ENCODE assay signal across 12 mouse cellular contexts in genomic region chr13:51919171-51919793, GRCm38 (mm10).
DNase-seq lines count a peak whose midpoint lies in the region; ATAC-seq and TF ChIP-seq lines count a peak whose summit lies in the region.
"Had no signal": no experiment of that assay in that cellular context is flagged by ENCODE, and none has a peak within 500 bp of the region (broad histone marks: within the 10 kb centered on the region; RNA-seq: fewer than 3 reads in every experiment).

No protein-coding gene starts in this region.

- peaks cover 34% of the 10 kb centered on the region for H3K4me1 ChIP-seq in intestine, embryonic 15.5 days (replicated peaks)
- peaks cover 4% of the 10 kb centered on the region; the same call in 1 of the 2 replicates for H3K4me1 ChIP-seq in intestine, postnatal 0 days (replicated peaks; ENCODE audit: control insufficient read depth, insufficient read depth, low read length)
- peaks cover 67% of the 10 kb centered on the region for H3K4me1 ChIP-seq in forebrain, embryonic 12.5 days
- H3K4me1 ChIP-seq in limb, embryonic 11.5 days (ENCODE audit: control insufficient read depth, insufficient read depth, low read length): peaks cover 42% of the 10 kb centered on the region
- H3K4me1 ChIP-seq in neural tube, embryonic 14.5 days (ENCODE audit: control insufficient read depth, insufficient read depth, low read length): peaks cover 29% of the 10 kb centered on the region

- no peak for TF ChIP-seq CTCF in intestine, postnatal 0 days (IDR thresholded peaks at IDR 0.05; ENCODE audit: low read depth)

- H3K36me3 ChIP-seq in intestine, embryonic 15.5 days: no peaks in the 10 kb centered on the region
- no peaks in the 10 kb centered on the region for H3K36me3 ChIP-seq in intestine, postnatal 0 days (ENCODE audit: control insufficient read depth, insufficient read depth)
- H3K36me3 ChIP-seq in forebrain, embryonic 12.5 days (replicated peaks): no peaks in the 10 kb centered on the region
- no peaks in the 10 kb centered on the region for H3K36me3 ChIP-seq in limb, embryonic 11.5 days (ENCODE audit: control insufficient read depth, insufficient read depth, low read length)
- H3K36me3 ChIP-seq in neural tube, embryonic 14.5 days (ENCODE audit: control insufficient read depth, insufficient read depth, low read length): no peaks in the 10 kb centered on the region

- H3K27ac ChIP-seq in intestine, embryonic 15.5 days: no peak overlapping the region
- no peak overlapping the region for H3K27ac ChIP-seq in intestine, postnatal 0 days (ENCODE audit: low read depth, low read length)
- peak overlapping the region; percentile 91 for H3K27ac ChIP-seq in forebrain, embryonic 12.5 days
- no peak overlapping the region for H3K27ac ChIP-seq in limb, embryonic 11.5 days (replicated peaks; ENCODE audit: low read depth, low read length)
- peak overlapping the region; percentile 60 for H3K27ac ChIP-seq in neural tube, embryonic 14.5 days (ENCODE audit: low read depth, low read length)
- H3K27ac ChIP-seq: layer of hippocampus, adult 2 months; liver, embryonic 14.5 days had no signal

- H3K4me3 ChIP-seq in intestine, embryonic 15.5 days (replicated peaks): no peak overlapping the region
- H3K4me3 ChIP-seq in intestine, postnatal 0 days (ENCODE audit: low read depth, low read length): no peak overlapping the region
- H3K4me3 ChIP-seq in forebrain, embryonic 12.5 days (replicated peaks): 0 out of 2 replicates have a peak overlapping the region, but pooled peaks have one; percentile 10
- H3K4me3 ChIP-seq in limb, embryonic 11.5 days (ENCODE audit: low read depth, low read length): no peak overlapping the region
- H3K4me3 ChIP-seq in neural tube, embryonic 14.5 days (ENCODE audit: low read depth, low read length): no peak overlapping the region
- H3K4me3 ChIP-seq: layer of hippocampus, adult 2 months had no signal

- no peak overlapping the region for H3K4me2 ChIP-seq in intestine, embryonic 15.5 days (replicated peaks)
- no peak overlapping the region for H3K4me2 ChIP-seq in intestine, postnatal 0 days (replicated peaks; ENCODE audit: low read depth)
- peak overlapping the region; percentile 32; the same call in 1 of the 2 replicates for H3K4me2 ChIP-seq in forebrain, embryonic 12.5 days
- H3K4me2 ChIP-seq in limb, embryonic 11.5 days (ENCODE audit: low read depth, severe bottlenecking): no peak overlapping the region
- H3K4me2 ChIP-seq in neural tube, embryonic 14.5 days (ENCODE audit: low read depth, low read length): no peak overlapping the region

- 56% methylated on average over 14 of the region's 14 CpGs for WGBS in intestine, embryonic 15.5 days
- 53% methylated on average over 14 of the region's 14 CpGs for WGBS in intestine, postnatal 0 days
- WGBS in forebrain, embryonic 12.5 days: 3% methylated on average over 14 of the region's 14 CpGs
- 4% methylated on average over 14 of the region's 14 CpGs for WGBS in limb, embryonic 11.5 days
- WGBS in neural tube, embryonic 14.5 days: 5% methylated on average over 14 of the region's 14 CpGs

- peak; percentile 55 for DNase-seq in limb, embryonic 11.5 days (ENCODE audit: low spot score)
- no peak for DNase-seq in urinary bladder, postnatal 4 days (ENCODE audit: low spot score in 2 of 2)
- no peak for DNase-seq in layer of hippocampus, adult 8-10 months (ENCODE audit: low spot score in 2 of 2)
- DNase-seq in right cerebral cortex, postnatal 10 days (ENCODE audit: low spot score in 2 of 2): no peak
- DNase-seq: right cerebral cortex, postnatal 25 days had no signal

- no peaks in the 10 kb centered on the region for H3K27me3 ChIP-seq in intestine, embryonic 15.5 days (replicated peaks)
- no peaks in the 10 kb centered on the region for H3K27me3 ChIP-seq in intestine, postnatal 0 days (replicated peaks; ENCODE audit: control insufficient read depth, insufficient read depth, low read length)
- H3K27me3 ChIP-seq in forebrain, embryonic 12.5 days: peaks cover 83% of the 10 kb centered on the region
- H3K27me3 ChIP-seq in limb, embryonic 11.5 days (ENCODE audit: control insufficient read depth, insufficient read depth, low read length): peaks cover 4% of the 10 kb centered on the region; the same call in 1 of the 2 replicates
- H3K27me3 ChIP-seq in neural tube, embryonic 14.5 days (ENCODE audit: control insufficient read depth, insufficient read depth, low read length): no peaks in the 10 kb centered on the region

- no peaks in the 10 kb centered on the region for H3K9me3 ChIP-seq in intestine, embryonic 15.5 days
- H3K9me3 ChIP-seq in intestine, postnatal 0 days (ENCODE audit: control insufficient read depth): no peaks in the 10 kb centered on the region
- no peaks in the 10 kb centered on the region for H3K9me3 ChIP-seq in forebrain, embryonic 12.5 days
- no peaks in the 10 kb centered on the region for H3K9me3 ChIP-seq in limb, embryonic 11.5 days (ENCODE audit: control insufficient read depth, low read length)
- no peaks in the 10 kb centered on the region for H3K9me3 ChIP-seq in neural tube, embryonic 14.5 days (ENCODE audit: control insufficient read depth, low read length)

- ATAC-seq in intestine, embryonic 15.5 days: peak; percentile 46; the same call in 1 of the 2 replicates
- ATAC-seq in intestine, postnatal 0 days: no peak
- peak; percentile 17; the same call in 1 of the 2 replicates for ATAC-seq in forebrain, embryonic 12.5 days (ENCODE audit: low FRiP score)
- no peak; the same call in 1 of the 2 replicates for ATAC-seq in limb, embryonic 11.5 days (ENCODE audit: insufficient number of reproducible peaks, low FRiP score, low TSS enrichment, low read depth)
- ATAC-seq in neural tube, embryonic 14.5 days (ENCODE audit: low read depth): peak; percentile 38; the same call in 1 of the 2 replicates
- ATAC-seq: activated CD4-positive, CD25-positive, alpha-beta regulatory T cell, adult 4 months had no signal

- no peak overlapping the region for H3K9ac ChIP-seq in intestine, embryonic 15.5 days
- H3K9ac ChIP-seq in intestine, postnatal 0 days (ENCODE audit: low read depth, low read length): no peak overlapping the region
- H3K9ac ChIP-seq in forebrain, embryonic 12.5 days: 0 out of 2 replicates have a peak overlapping the region, but pooled peaks have one; percentile 21
- no peak overlapping the region; the same call in 1 of the 2 replicates for H3K9ac ChIP-seq in limb, embryonic 11.5 days (ENCODE audit: low read length)
- no peak overlapping the region for H3K9ac ChIP-seq in neural tube, embryonic 14.5 days (replicated peaks; ENCODE audit: low read depth, low read length)
- H3K9ac ChIP-seq: liver, embryonic 14.5 days had no signal

Comparison
In these comparisons a context has a peak if more than half of its experiments do, and no peak if none do; other contexts are left out.
1. ATAC-seq: peak in intestine, embryonic 15.5 days (single experiment), forebrain, embryonic 12.5 days (single experiment) and neural tube, embryonic 14.5 days (single experiment); none in intestine, postnatal 0 days (single experiment) and limb, embryonic 11.5 days (single experiment).
2. H3K27ac ChIP-seq: peak in forebrain, embryonic 12.5 days (single experiment) and neural tube, embryonic 14.5 days (single experiment); none in intestine, embryonic 15.5 days (single experiment), intestine, postnatal 0 days (single experiment) and limb, embryonic 11.5 days (single experiment).